Mouse (Mus musculus) spleen, adult 2 months (tissue): Measurements from ENCODE around the gene Usp15.

Source experiments
- CTCF ChIP-seq: fragments of 200-500 bp; IDR thresholded peaks from 2 replicates; pipeline ENCODE4 v1.5.1; 2011; ENCODE audit warnings: mild to moderate bottlenecking, inconsistent platforms; ENCODE audit not compliant: insufficient read depth, insufficient read length, insufficient replicate concordance; ENCODE audit errors: extremely low read depth
- POLR2A ChIP-seq: fragments of 200-500 bp; IDR thresholded peaks from 2 replicates; pipeline ENCODE4 v1.6.1; 2011; ENCODE audit warnings: low read depth, low read length, inconsistent platforms

- TF ChIP-seq CTCF (no peak), POLR2A (no peak)
These were observed 95.5 kb downstream of the Usp15 start for GRCm38 (mm10) chr10:123101303-123101702.
